Mouse (Mus musculus): Measurements from ENCODE around the gene 1700017N19Rik. TPM values are rescaled to one million over a fixed set of nuclear protein-coding genes. Genes with fewer than 3 reads are reported as not detected.
"Not testable (repeated sequence)": the region's sequence is repeated elsewhere in the genome, so short reads cannot be mapped to it uniquely, and the experiment has no call there.

Gene 1700017N19Rik
- polyA plus RNA-seq (2016; fragmentation: Nextera tagmentation; extraction: Ambion mirVana): not detected in 2 replicates

DNA sequence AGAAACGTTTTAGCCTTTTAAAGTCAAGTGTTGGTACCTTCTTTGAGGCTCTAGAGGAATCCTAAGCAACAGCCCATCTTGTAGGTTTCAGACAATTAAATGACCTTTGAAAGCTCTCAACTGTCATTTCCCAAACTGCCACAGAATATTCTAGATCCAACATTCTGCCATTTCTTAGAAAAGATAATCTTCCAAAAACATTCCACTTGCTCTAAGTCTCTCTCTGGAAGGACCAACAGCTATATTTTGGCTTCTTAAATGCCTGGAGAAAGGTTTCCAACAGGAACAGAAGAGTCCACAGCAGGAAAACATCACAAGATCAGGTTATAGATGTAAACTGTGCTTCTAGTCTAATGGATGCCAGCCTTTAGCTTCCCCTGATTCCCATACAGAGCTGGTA lies at the start of gene 1700017N19Rik, which contains the start of gene 4930430F08Rik:
1700017N19Rik (plus strand) TSS at position 162 of the 400 bp plus-strand sequence.
4930430F08Rik (minus strand) TSS at position 101 of the 400 bp plus-strand sequence.
- peak within 1 kb of the TSS; percentile 60 for H3K4me2 ChIP-seq (replicated peaks)

DNA sequence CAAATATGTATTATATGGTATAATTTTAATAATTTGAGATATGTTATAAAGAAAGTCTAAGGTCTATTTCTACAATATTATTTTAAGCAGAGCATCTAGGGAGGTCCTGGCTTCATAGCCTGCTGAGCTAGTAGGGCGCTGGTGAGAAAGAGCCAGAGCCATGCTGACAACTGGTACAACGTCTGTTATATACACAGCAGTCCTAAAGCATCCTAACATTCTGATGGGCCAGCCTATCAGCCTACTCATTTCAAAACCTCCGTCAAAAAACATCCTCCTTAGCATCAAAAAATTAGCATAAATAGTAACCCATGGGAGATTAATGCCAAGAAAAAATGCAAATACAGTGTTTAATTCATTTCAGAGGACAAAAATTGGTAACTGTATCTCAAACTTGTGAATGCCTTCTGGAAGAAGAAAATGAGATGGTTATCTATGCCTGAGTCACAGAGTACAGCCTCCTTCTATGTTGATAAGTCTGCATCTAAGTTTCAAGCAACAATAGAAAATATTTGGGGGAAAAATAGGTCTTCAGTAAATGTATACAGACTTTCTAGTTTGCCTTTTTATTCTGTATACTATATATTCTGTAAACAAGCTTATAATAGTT lies 33.6 kb upstream of the 1700017N19Rik start:
- ATAC-seq (ENCODE audit: low FRiP score, low read depth): no peak

More for the DNA sequence above, at the start of gene 1700017N19Rik, which contains the start of gene 4930430F08Rik:
- Histone ChIP-seq H3K36me3 (no peaks in the 10 kb centered on the region), H3K27me3 (no peaks in the 10 kb centered on the region), H3K4me1 (peaks cover 7% of the 10 kb centered on the region), H3K9ac (replicated peaks) (no peak within 1 kb of the TSS), H3K9me3 (no peaks in the 10 kb centered on the region), H3K27ac (replicated peaks) (no peak within 1 kb of the TSS), H3K4me3 (peak within 1 kb of the TSS; percentile 73)
- WGBS: 80% methylated on average over 1 of the region's 1 CpGs
- ATAC-seq (ENCODE audit: low FRiP score, low read depth): no peak

GRCm38 (mm10) chr10:100560194-100560883 lies 29.9 kb upstream of the 1700017N19Rik start:
- WGBS: 95% methylated on average over 3 of the region's 3 CpGs
- not testable (repeated sequence) for H3K4me3 ChIP-seq; ATAC-seq (ENCODE audit: low FRiP score, low read depth); H3K9ac ChIP-seq (replicated peaks); H3K4me1 ChIP-seq; H3K27me3 ChIP-seq; H3K27ac ChIP-seq (replicated peaks); H3K9me3 ChIP-seq; H3K4me2 ChIP-seq (replicated peaks)
- peaks cover 15% of the 10 kb centered on the region; the same call in 1 of the 2 replicates for H3K36me3 ChIP-seq

More for the DNA sequence above, 33.6 kb upstream of the 1700017N19Rik start:
- WGBS: 84% methylated on average over 3 of the region's 3 CpGs
- no peak overlapping the region for H3K27ac ChIP-seq (replicated peaks)
- no peaks in the 10 kb centered on the region for H3K9me3 ChIP-seq
- no peak overlapping the region for H3K4me2 ChIP-seq (replicated peaks)
- H3K9ac ChIP-seq (replicated peaks): no peak overlapping the region
- no peaks in the 10 kb centered on the region for H3K4me1 ChIP-seq
- H3K4me3 ChIP-seq: no peak overlapping the region
- H3K27me3 ChIP-seq: no peaks in the 10 kb centered on the region
- peaks cover 7% of the 10 kb centered on the region for H3K36me3 ChIP-seq

- H3K27ac ChIP-seq (replicated peaks): no peak overlapping the region
- H3K9ac ChIP-seq (replicated peaks): no peak overlapping the region
- H3K4me2 ChIP-seq (replicated peaks): no peak overlapping the region
- H3K9me3 ChIP-seq: no peaks in the 10 kb centered on the region
- ATAC-seq (ENCODE audit: low FRiP score, low read depth): no peak
- 85% methylated on average over 3 of the region's 3 CpGs for WGBS
- H3K27me3 ChIP-seq: no peaks in the 10 kb centered on the region
- H3K4me1 ChIP-seq: no peaks in the 10 kb centered on the region
- peaks cover 29% of the 10 kb centered on the region; the same call in 1 of the 2 replicates for H3K36me3 ChIP-seq
- no peak overlapping the region for H3K4me3 ChIP-seq
Observed at GRCm38 (mm10) chr10:100564112-100564511, 26.2 kb upstream of the 1700017N19Rik start.

DNA sequence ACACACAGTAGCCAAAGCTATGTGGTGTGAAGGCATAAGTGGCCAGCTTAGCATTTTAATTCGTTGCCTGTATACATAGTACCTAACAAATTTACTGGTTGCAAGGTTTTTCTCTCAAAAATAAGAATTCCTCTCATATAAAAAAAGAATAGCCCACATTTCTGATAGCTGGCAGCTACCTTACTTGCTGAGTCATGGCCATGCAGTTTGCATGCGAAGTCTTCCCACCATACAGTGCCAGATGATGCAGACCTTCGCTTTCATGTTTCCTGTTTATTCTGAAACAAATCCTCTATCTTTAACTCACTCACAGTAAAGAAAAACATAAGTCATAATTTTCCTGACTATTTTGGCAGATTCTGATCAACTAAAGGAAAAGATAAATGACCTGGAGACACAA lies 18.6 kb upstream of the 1700017N19Rik start:
- no peaks in the 10 kb centered on the region for H3K4me1 ChIP-seq
- no peak overlapping the region for H3K9ac ChIP-seq (replicated peaks)
- H3K36me3 ChIP-seq: peaks cover 39% of the 10 kb centered on the region
- no peak overlapping the region for H3K4me3 ChIP-seq
- no peak for ATAC-seq (ENCODE audit: low FRiP score, low read depth)
- WGBS: 96% methylated on average over 3 of the region's 3 CpGs
- no peak overlapping the region for H3K4me2 ChIP-seq (replicated peaks)
- H3K9me3 ChIP-seq: no peaks in the 10 kb centered on the region
- no peaks in the 10 kb centered on the region for H3K27me3 ChIP-seq
- H3K27ac ChIP-seq (replicated peaks): no peak overlapping the region

DNA sequence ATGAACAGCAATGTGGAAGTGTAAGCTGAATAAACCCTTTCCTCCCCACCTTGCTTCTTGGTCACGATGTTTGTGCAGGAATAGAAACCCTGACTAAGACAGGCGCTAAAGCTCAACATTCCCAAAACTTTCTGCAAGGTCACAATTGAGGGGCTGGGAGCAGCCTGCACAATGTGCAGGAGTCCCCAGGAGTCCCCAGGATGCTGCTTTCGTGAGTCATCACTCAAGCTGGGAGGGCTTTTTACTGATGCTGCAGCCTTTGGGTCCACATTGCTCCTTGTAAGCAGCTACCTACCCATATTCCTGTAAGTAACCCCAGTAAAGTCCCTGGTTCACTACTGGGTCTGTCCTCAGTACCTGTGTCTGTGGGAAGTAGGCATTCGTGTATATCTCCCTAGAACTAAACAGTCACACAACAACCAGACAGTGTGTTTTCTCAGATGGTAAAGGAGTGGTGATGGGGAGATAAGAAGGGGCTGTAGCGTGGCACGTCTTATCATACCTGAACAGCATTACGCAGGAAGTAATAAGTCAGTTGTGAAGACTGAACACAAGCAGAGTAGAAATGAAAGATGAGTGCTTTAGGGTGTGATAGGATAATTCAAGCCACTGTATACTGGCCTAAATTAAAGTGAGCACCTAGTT lies 15.7 kb upstream of the 1700017N19Rik start:
- WGBS: 92% methylated on average over 7 of the region's 7 CpGs
- Histone ChIP-seq H3K27ac (replicated peaks) (no peak overlapping the region), H3K9me3 (no peaks in the 10 kb centered on the region), H3K27me3 (no peaks in the 10 kb centered on the region), H3K4me1 (no peaks in the 10 kb centered on the region), H3K36me3 (peaks cover 40% of the 10 kb centered on the region), H3K4me3 (no peak overlapping the region), H3K9ac (replicated peaks) (no peak overlapping the region), H3K4me2 (replicated peaks) (no peak overlapping the region)
- no peak for ATAC-seq (ENCODE audit: low FRiP score, low read depth)

DNA sequence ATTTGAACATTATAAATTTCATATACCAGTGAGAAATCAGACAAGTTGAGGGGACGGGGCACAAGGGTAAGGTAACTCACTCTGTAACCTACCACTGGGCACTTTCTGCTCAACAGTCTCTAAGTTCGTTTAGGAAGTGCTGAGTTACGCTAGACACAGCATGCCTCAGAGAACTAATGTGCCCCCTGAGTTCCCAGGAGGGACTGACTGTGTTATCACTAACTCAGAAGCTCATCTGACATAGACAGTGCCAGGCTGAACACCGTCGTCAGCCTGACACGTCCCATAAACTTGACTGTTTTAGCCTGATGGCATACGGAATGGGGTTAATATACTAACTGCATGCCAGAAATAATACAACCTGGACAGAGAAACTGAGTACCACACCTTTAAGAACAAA lies 15.0 kb upstream of the 1700017N19Rik start:
- Histone ChIP-seq H3K9me3 (no peaks in the 10 kb centered on the region), H3K4me2 (replicated peaks) (no peak overlapping the region), H3K36me3 (peaks cover 40% of the 10 kb centered on the region), H3K27me3 (no peaks in the 10 kb centered on the region), H3K4me1 (no peaks in the 10 kb centered on the region), H3K27ac (replicated peaks) (no peak overlapping the region), H3K4me3 (no peak overlapping the region), H3K9ac (replicated peaks) (no peak overlapping the region)
- no peak for ATAC-seq (ENCODE audit: low FRiP score, low read depth)
- 92% methylated on average over 7 of the region's 7 CpGs for WGBS

- H3K27me3 ChIP-seq: no peaks in the 10 kb centered on the region
- no peak for ATAC-seq (ENCODE audit: low FRiP score, low read depth)
Observed at GRCm38 (mm10) chr10:100584178-100584577, 6.1 kb upstream of the 1700017N19Rik start.

GRCm38 (mm10) chr10:100588524-100588923 lies 1.8 kb upstream of the 1700017N19Rik start:
- Histone ChIP-seq H3K27ac (replicated peaks) (peak overlapping the region; percentile 63; the same call in 1 of the 2 replicates), H3K4me3 (peak overlapping the region; percentile 73), H3K36me3 (no peaks in the 10 kb centered on the region), H3K4me1 (peaks cover 7% of the 10 kb centered on the region), H3K9me3 (no peaks in the 10 kb centered on the region), H3K9ac (replicated peaks) (peak overlapping the region; percentile 71), H3K4me2 (replicated peaks) (peak overlapping the region; percentile 60), H3K27me3 (no peaks in the 10 kb centered on the region)
- 47% methylated on average over 7 of the region's 7 CpGs for WGBS
- no peak; the same call in none of the 2 replicates for ATAC-seq (ENCODE audit: low FRiP score, low read depth)

More at GRCm38 (mm10) chr10:100584178-100584577, 6.1 kb upstream of the 1700017N19Rik start:
- H3K4me2 ChIP-seq (replicated peaks): no peak overlapping the region
- H3K36me3 ChIP-seq: no peaks in the 10 kb centered on the region
- 87% methylated on average over 3 of the region's 3 CpGs for WGBS
- no peaks in the 10 kb centered on the region for H3K9me3 ChIP-seq
- H3K4me1 ChIP-seq: peaks cover 7% of the 10 kb centered on the region
- no peak overlapping the region for H3K9ac ChIP-seq (replicated peaks)
- no peak overlapping the region for H3K27ac ChIP-seq (replicated peaks)
- no peak overlapping the region for H3K4me3 ChIP-seq

DNA sequence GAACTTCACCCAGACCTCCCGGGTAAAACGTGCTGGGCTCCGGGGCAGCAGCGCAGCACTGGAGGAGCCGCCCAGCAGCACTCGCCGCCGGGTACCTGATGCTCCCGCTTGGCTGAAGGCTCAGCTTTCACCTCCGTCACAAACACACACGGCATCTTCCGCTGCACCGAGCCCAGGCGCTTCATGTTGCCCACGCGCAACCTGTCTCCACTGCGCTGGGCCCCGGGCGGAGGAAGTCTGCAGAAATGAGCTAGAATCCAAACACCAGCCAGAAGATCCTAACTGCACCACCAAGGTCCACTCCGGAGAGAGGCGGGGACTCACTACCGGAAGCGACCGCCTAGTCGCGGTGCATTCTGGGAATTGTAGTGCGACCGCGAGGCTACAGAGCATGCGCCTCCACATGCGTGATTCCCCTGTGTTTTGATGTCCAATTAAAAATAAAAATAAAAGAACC lies 1.3 kb upstream of the 1700017N19Rik start:
- peak overlapping the region; percentile 63 for H3K27ac ChIP-seq (replicated peaks)
- no peaks in the 10 kb centered on the region for H3K36me3 ChIP-seq
- peaks cover 7% of the 10 kb centered on the region for H3K4me1 ChIP-seq
- H3K9me3 ChIP-seq: no peaks in the 10 kb centered on the region
- under 1% methylated on average over 31 of the region's 31 CpGs for whole genome bisulfite sequencing
- H3K4me3 ChIP-seq: peak overlapping the region; percentile 73
- H3K27me3 ChIP-seq: no peaks in the 10 kb centered on the region
- H3K9ac ChIP-seq (replicated peaks): peak overlapping the region; percentile 71
- H3K4me2 ChIP-seq (replicated peaks): peak overlapping the region; percentile 60
- ATAC-seq (ENCODE audit: low FRiP score, low read depth): peak; percentile 99

- Histone ChIP-seq H3K36me3 (no peaks in the 10 kb centered on the region), H3K4me2 (replicated peaks) (no peak overlapping the region), H3K27me3 (no peaks in the 10 kb centered on the region)
Observed at GRCm38 (mm10) chr10:100598339-100598738, 8.1 kb downstream of the 1700017N19Rik start.

DNA sequence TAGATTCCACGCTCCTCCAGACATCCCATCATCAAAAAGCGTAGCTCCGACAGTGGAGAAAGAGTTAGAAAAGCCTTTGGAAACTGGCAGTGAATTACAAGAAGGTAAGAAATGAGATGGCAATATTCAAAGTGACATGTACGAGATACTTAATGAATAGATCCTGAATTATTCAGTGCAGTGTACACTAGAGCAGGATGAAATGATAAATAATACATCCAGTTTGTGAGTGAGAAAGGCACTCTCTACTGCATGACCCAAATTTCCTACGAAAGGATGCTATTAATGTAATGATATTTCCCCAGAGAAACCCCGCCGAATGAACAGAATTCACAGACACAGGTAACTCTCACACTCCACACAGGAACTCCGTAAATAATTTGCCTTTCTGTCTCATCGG lies 13.2 kb downstream of the 1700017N19Rik start:
- 81% methylated on average over 9 of the region's 9 CpGs for WGBS
- no peaks in the 10 kb centered on the region for H3K36me3 ChIP-seq
- no peaks in the 10 kb centered on the region for H3K4me1 ChIP-seq
- no peak overlapping the region for H3K4me3 ChIP-seq
- no peaks in the 10 kb centered on the region for H3K9me3 ChIP-seq
- ATAC-seq (ENCODE audit: low FRiP score, low read depth): peak; percentile 48; the same call in 1 of the 2 replicates
- no peak overlapping the region for H3K27ac ChIP-seq (replicated peaks)
- no peak overlapping the region for H3K4me2 ChIP-seq (replicated peaks)
- H3K27me3 ChIP-seq: no peaks in the 10 kb centered on the region
- H3K9ac ChIP-seq (replicated peaks): no peak overlapping the region

More at GRCm38 (mm10) chr10:100598339-100598738, 8.1 kb downstream of the 1700017N19Rik start:
- Histone ChIP-seq H3K9ac (replicated peaks) (no peak overlapping the region), H3K4me1 (no peaks in the 10 kb centered on the region), H3K4me3 (no peak overlapping the region), H3K9me3 (no peaks in the 10 kb centered on the region), H3K27ac (replicated peaks) (no peak overlapping the region)
- WGBS: 87% methylated on average over 3 of the region's 3 CpGs
- no peak for ATAC-seq (ENCODE audit: low FRiP score, low read depth)
